Mouse (Mus musculus): Measurements from ENCODE around the gene Casd1. TPM values are rescaled to one million over a fixed set of nuclear protein-coding genes. Genes with fewer than 3 reads are reported as not detected.

Casd1 gene
- total and polyA plus RNA-seq, 3 experiments, result 13.1 to 38.2 (median 30.4) TPM

GRCm38 (mm10) chr6:4611853-4612252 lies 11.2 kb downstream of the Casd1 start:
- Histone ChIP-seq H3K9me3 (replicated peaks; ENCODE audit: low read length) (no peaks in the 10 kb centered on the region), H3K4me2 (ENCODE audit: insufficient read depth, low read depth, poor library complexity, severe bottlenecking) (no peak overlapping the region), H3K79me2 (replicated peaks; ENCODE audit: control insufficient read depth, extremely low read depth, insufficient read depth, poor library complexity, severe bottlenecking) (no peaks in the 10 kb centered on the region), H3K4me3 (replicated peaks in 1 of 3; ENCODE audit: low read depth in 2 of 3, low read length in 2 of 3, poor library complexity in 1 of 3) (no peak overlapping the region), H3K27ac (ENCODE audit: insufficient read depth, low read depth) (no peak overlapping the region), H3K27me3 (replicated peaks) (no peaks in the 10 kb centered on the region), H3K36me3 (replicated peaks in 1 of 2; ENCODE audit: control insufficient read depth in 1 of 2, insufficient read depth in 1 of 2, low read length in 1 of 2) (peaks cover 9 to 29% of the 10 kb centered on the region in 2 experiments), H3K4me1 (ENCODE audit: control insufficient read depth in 1 of 2, insufficient read depth in 2 of 2) (0 out of 4 replicates have a peak, but pooled peaks cover 0 to 2% of the 10 kb centered on the region in 2 experiments), H3K9ac (ENCODE audit: insufficient read depth, low read depth) (no peak overlapping the region)
- DNase-seq (ENCODE audit: extremely low read depth), result no peak
- dilution Hi-C loops (cut with MboI; ENCODE audit: extremely low pct_ligation_motif_present, extremely low pct_unique_long_range_greater_than_20kb, low sequenced_read_pairs) (no loop called here), in situ Hi-C loops (cut with MboI; ENCODE audit: low pct_ligation_motif_present, low pct_unique_long_range_greater_than_20kb, low sequenced_read_pairs) (no loop called here)
- TF ChIP-seq SMC3 (IDR thresholded peaks at IDR 0.05; ENCODE audit: low read depth, low read length) (no peak), EP300 (IDR thresholded peaks at IDR 0.05; ENCODE audit: low read length) (no peak), ZMIZ1 (IDR thresholded peaks at IDR 0.05; ENCODE audit: low read depth, low read length) (no peak), MEF2A (IDR thresholded peaks at IDR 0.05; ENCODE audit: borderline replicate concordance, low read depth, low read length) (no peak), RAD21 (IDR thresholded peaks at IDR 0.05; ENCODE audit: low read depth, low read length) (no peak), RCOR1 (conservative IDR thresholded peaks at IDR 0.05; ENCODE audit: low read depth, low read length) (no peak), ELF1 (IDR thresholded peaks at IDR 0.05; ENCODE audit: low read depth, low read length) (no peak), GABPA (IDR thresholded peaks at IDR 0.05; ENCODE audit: insufficient replicate concordance, low read depth, low read length) (no peak), KAT2A (IDR thresholded peaks at IDR 0.05; ENCODE audit: insufficient replicate concordance, low read length) (no peak)

GRCm38 (mm10) chr6:4612431-4612830 lies 11.8 kb downstream of the Casd1 start:
- H3K4me2 ChIP-seq (ENCODE audit: insufficient read depth, low read depth, poor library complexity, severe bottlenecking), result no peak overlapping the region
- no peaks in the 10 kb centered on the region for H3K27me3 ChIP-seq (replicated peaks)
- dilution Hi-C loops (cut with MboI; ENCODE audit: extremely low pct_ligation_motif_present, extremely low pct_unique_long_range_greater_than_20kb, low sequenced_read_pairs), result no loop called here
- H3K4me1 ChIP-seq (ENCODE audit: control insufficient read depth in 1 of 2, insufficient read depth in 2 of 2), result no peaks in the 10 kb centered on the region
- H3K9ac ChIP-seq (ENCODE audit: insufficient read depth, low read depth), result no peak overlapping the region
- peaks cover 9 to 31% of the 10 kb centered on the region in 2 experiments for H3K36me3 ChIP-seq (replicated peaks in 1 of 2; ENCODE audit: control insufficient read depth in 1 of 2, insufficient read depth in 1 of 2, low read length in 1 of 2)
- H3K27ac ChIP-seq (ENCODE audit: insufficient read depth, low read depth), result no peak overlapping the region
- DNase-seq (ENCODE audit: extremely low read depth), result no peak
- H3K79me2 ChIP-seq (replicated peaks; ENCODE audit: control insufficient read depth, extremely low read depth, insufficient read depth, poor library complexity, severe bottlenecking), result no peaks in the 10 kb centered on the region
- in situ Hi-C loops (cut with MboI; ENCODE audit: low pct_ligation_motif_present, low pct_unique_long_range_greater_than_20kb, low sequenced_read_pairs), result no loop called here
- TF ChIP-seq SIN3A (IDR thresholded peaks at IDR 0.05; ENCODE audit: low read length), result no peak
- no peak for TF ChIP-seq ZMIZ1 (IDR thresholded peaks at IDR 0.05; ENCODE audit: low read depth, low read length)
- TF ChIP-seq POLR2AphosphoS2 (IDR thresholded peaks at IDR 0.05; ENCODE audit: low read depth, low read length), result no peak
- no peak for TF ChIP-seq IRF4 (IDR thresholded peaks at IDR 0.05; ENCODE audit: low read depth, low read length)
- TF ChIP-seq MXI1 (IDR thresholded peaks at IDR 0.05; ENCODE audit: low read depth, low read length), result no peak
- TF ChIP-seq MAX (IDR thresholded peaks at IDR 0.05; ENCODE audit: low read length), result no peak
- no peak for TF ChIP-seq CHD2 (IDR thresholded peaks at IDR 0.05; ENCODE audit: low read length)
- TF ChIP-seq MYC (IDR thresholded peaks at IDR 0.05; ENCODE audit: low read depth, low read length), result no peak
- no peak overlapping the region for H3K4me3 ChIP-seq (replicated peaks in 1 of 3; ENCODE audit: low read depth in 2 of 3, low read length in 2 of 3, poor library complexity in 1 of 3)
- no peaks in the 10 kb centered on the region for H3K9me3 ChIP-seq (replicated peaks; ENCODE audit: low read length)
